Mouse (Mus musculus) adrenal gland, adult 18-20 months (tissue): ENCODE measurements at regions not wholly inside any gene's neighbourhood (a gene's known extent, or its start where the extent isn't known, plus 50 kb on each side); places are given as distances from the start of the nearest gene placed in this dataset.
"Not testable (repeated sequence)": the region's sequence is repeated elsewhere in the genome, so short reads cannot be mapped to it uniquely, and the experiment has no call there.

ENCODE experiments used
- DNase-seq, 2 experiments: peaks; one replicate each; pipeline ENCODE4 v3.0.0; 2021 to 2022; ENCODE audit warnings: low spot score in 2 of 2

GRCm38 (mm10) chr6:22716864-22717557 is 158.3 kb upstream of the Ptprz1 start:
- DNase-seq, result no peak

- no peak for DNase-seq
Measured at GRCm38 (mm10) chr6:22716144-22716856, 159.0 kb upstream of the Ptprz1 start.

GRCm38 (mm10) chr6:22698187-22698586 is 177.1 kb upstream of the Ptprz1 start:
- DNase-seq, result no peak

- no peak for DNase-seq
Measured at GRCm38 (mm10) chr6:22688678-22689126, 186.6 kb upstream of the Ptprz1 start.

- DNase-seq, result no peak
Measured at GRCm38 (mm10) chr6:22674586-22674929, 200.7 kb upstream of the Ptprz1 start.

GRCm38 (mm10) chr6:22673919-22674585 is 201.2 kb upstream of the Ptprz1 start:
- no peak for DNase-seq

- no peak for DNase-seq
Measured at GRCm38 (mm10) chr6:22671524-22671923, 203.8 kb upstream of the Ptprz1 start.

- DNase-seq, result peak; percentile 12 to 20
Measured at GRCm38 (mm10) chr6:22668190-22668975, 206.9 kb upstream of the Ptprz1 start.

GRCm38 (mm10) chr6:22657401-22657800 is 217.9 kb upstream of the Ptprz1 start:
- DNase-seq, result not testable (repeated sequence)

GRCm38 (mm10) chr6:22640100-22640499 is 235.2 kb upstream of the Ptprz1 start:
- no peak for DNase-seq

- DNase-seq, result no peak
Measured at GRCm38 (mm10) chr6:22635141-22635540, 240.2 kb upstream of the Ptprz1 start.

- DNase-seq, result no peak
Measured at GRCm38 (mm10) chr6:22634740-22635139, 240.6 kb upstream of the Ptprz1 start.

GRCm38 (mm10) chr6:22591592-22591991 is 235.5 kb upstream of the Fam3c start:
- no peak for DNase-seq

GRCm38 (mm10) chr6:22584851-22585250 is 228.8 kb upstream of the Fam3c start:
- DNase-seq, result no peak

GRCm38 (mm10) chr6:22572925-22573324 is 216.9 kb upstream of the Fam3c start:
- DNase-seq, result no peak

- no peak for DNase-seq
Measured at GRCm38 (mm10) chr6:22567891-22568290, 211.8 kb upstream of the Fam3c start.

- no peak for DNase-seq
Measured at GRCm38 (mm10) chr6:22548296-22549245, 192.5 kb upstream of the Fam3c start.

GRCm38 (mm10) chr6:22541603-22542002 is 185.6 kb upstream of the Fam3c start:
- DNase-seq, result no peak

GRCm38 (mm10) chr6:22538254-22538653 is 182.2 kb upstream of the Fam3c start:
- DNase-seq, result no peak

- no peak for DNase-seq
Measured at GRCm38 (mm10) chr6:22524384-22524783, 168.3 kb upstream of the Fam3c start.
